Mouse (Mus musculus): ENCODE measurements at regions not wholly inside any gene's neighbourhood (a gene's known extent, or its start where the extent isn't known, plus 50 kb on each side); places are given as distances from the start of the nearest gene placed in this dataset.

DNA sequence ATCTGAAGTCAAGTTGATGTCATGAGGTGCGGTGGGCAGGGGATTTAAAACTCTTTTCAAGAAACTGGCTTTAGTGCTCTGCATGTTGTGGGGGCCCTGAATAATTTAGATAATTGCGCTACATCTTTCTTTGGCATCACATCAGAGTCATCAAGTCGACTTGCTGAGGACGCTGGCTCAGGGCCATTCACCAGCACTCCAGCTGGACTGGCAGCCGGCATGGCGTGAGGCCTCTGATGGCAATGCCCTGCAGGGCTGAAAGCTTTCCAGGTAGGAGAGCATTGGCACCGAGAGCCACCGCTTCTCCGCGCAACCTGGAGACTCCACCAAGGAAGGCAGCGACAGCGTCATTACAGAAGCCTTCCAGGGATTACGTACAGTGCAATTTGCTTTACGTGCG, 207.8 kb upstream of the Klf4 start:
- DNase-seq (ENCODE audit: low spot score), result no peak

DNA sequence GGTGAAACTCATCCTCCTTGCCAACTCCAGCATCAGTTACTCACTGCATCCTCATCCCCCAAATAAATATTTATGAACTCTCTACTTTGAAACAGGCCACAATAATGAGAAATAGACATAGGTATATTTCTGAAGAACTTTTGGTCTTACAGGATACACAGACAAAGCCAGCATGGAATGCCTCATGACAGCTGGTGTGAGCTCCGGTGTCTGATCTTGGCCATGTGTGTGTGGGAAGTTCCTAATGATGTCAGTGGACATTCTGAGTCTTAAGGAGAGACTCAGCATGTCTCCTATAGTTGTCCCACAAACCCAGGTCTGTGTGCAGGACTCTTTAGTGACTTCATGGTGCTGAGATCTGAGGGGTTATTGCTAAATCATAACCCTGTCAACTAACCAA, 206.4 kb upstream of the Klf4 start:
- no peak for DNase-seq (ENCODE audit: low spot score)

DNA sequence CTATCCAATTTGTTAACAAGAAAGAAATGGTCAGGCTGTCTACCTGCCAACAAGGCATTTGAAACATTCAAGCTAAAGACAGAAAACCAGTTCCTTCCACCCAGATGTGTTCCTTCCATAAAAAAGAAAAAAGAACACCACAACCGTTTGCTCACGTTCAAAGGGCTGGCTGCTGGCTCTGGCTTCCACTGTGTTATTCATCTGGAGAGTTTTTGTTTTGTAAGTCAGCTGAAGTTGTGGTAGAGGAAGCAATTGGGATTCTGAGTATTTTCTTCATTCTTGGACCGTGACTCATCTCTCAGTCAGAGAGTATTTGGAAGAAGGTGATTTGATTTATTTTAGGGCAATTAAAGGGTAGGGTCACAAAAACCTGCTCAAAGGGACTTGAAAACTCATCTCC, 203.2 kb upstream of the Klf4 start:
- no peak for DNase-seq (ENCODE audit: low spot score)

DNA sequence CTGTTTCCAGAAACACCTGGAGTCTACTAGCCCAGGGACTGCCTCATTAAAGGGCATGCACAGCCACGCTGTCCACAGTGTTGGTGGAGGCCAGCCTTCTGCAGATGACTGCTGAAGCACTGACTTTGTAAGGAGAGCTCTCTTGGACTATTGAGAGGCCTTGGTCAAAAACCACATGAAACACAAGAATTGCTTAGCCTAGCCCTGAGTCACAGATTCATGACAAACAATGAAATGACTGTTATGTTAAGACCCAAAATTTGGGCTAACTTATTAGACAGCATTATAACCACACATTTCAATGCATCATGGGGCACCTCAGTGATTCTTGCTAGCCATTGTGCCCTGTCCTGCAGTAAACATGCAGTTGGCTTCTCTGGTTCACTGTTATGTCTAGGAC, 202.1 kb upstream of the Klf4 start:
- no peak for DNase-seq (ENCODE audit: low spot score)

DNA sequence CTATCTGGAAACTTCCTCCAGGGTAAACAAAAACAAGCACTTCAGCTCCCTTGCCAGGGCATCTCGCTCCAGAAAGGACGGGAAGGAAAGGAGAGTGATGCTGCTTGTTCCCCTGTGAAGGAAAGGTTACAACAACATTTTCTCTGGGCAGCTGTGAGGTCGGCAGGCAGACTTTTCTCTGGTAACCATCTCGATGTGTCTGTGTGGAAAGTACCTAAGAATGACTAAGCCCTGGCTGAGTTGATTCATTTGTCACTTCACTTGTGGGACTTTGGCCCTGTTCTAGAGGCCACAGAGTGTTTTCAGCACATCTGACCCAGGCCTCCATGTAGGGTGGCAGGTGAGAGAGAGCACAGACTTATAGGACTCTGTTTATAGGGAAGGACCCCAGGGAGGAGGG, 201.0 kb upstream of the Klf4 start:
- no peak for DNase-seq (ENCODE audit: low spot score)

DNA sequence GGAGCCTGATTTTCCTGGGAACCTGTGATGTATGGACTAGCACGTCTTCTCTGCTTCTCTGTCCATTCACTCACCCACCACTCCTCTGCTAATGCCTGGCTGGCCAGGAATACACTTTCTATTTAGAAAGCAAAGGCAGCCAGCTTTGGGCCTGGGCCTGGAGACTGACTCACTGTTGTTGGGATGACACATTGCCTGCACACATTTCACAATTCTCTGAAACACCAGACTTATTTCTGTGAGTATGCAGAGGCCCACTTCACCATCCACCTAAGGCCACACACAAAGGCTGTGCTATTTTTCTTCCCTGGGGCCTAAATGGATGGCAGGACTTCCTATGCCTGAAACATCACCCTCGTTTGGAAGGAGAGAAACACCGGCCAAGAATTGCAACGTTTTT, 199.7 kb upstream of the Klf4 start:
- peak; percentile 63 for DNase-seq (ENCODE audit: low spot score)

DNA sequence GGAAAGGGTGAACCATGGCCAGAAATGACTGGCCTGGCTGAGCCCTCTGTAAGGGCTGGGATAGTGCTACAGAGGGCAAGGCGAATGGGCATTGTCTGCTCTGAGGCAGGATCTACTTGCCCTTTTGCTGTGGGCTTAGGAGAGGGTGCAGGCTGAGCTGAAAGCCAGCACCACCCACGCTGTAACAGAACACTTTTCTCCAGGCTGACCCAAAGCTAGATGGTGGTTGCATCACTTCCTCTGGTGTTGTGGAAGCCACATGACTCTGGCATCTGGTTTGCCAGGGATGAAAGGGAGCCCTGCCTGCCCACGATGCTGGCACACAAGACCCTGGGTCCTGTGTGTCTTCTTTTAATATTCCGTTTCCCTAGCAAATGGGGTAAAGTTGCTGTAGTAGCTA, 198.0 kb upstream of the Klf4 start:
- no peak for DNase-seq (ENCODE audit: low spot score)

DNA sequence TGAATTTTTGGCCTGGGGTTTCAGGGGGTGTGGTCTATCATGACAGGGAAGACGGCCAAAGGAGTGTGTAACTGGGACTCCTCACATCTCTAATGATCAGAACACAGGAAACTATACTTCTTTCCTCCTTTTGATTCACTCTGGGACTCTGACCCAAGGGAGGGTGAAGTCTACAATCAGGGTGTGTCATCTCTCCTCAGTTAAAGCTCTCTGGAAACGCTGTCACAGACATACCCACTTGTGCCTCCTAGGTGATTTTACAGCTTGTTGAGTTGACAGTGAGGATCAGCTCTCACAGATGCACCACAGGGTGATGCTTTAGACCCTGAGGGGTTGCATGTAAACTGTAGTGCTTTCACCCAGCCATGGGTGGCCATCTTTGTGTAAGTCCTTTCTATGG, 194.9 kb upstream of the Klf4 start:
- no peak for DNase-seq (ENCODE audit: low spot score)

DNA sequence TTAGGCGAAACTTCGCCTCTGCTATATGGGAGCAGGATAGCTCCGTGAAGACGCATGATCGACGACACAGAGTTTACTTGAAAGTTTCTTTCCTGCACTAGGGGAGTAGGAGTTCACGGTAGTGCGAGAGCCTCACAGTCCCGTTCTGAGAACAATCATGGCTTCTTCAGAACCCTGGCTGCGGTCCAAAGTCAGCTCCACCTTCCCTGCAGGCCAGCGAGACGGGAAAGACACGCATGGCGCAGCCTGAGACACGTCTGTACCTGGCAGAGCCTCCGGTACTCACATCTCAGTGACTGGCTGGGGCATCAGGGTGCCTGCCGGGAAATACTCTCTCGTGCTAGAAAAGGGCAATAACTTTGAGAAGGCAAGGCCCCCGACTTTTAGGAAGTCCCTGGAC, 193.8 kb upstream of the Klf4 start:
- DNase-seq (ENCODE audit: low spot score), result no peak

DNA sequence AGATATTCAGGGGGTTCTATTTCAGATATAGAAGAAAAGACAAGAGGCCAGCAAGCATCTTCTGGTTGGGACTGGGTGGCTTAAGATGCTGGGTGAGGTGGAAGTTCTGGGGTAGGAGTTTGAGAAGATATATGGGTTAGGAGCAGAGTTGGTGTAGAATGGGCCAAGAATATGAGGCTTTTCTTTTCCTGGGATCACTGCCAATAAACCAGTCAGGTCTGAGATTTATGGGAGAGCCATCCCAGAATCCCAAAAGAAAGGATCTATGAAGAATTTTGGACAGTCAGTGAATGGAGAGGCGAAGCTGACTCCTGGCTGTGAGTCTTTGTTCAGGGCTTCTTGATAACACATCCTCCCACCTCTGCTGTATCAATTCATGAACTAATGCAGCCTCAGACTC, 192.0 kb upstream of the Klf4 start:
- no peak for DNase-seq (ENCODE audit: low spot score)

DNA sequence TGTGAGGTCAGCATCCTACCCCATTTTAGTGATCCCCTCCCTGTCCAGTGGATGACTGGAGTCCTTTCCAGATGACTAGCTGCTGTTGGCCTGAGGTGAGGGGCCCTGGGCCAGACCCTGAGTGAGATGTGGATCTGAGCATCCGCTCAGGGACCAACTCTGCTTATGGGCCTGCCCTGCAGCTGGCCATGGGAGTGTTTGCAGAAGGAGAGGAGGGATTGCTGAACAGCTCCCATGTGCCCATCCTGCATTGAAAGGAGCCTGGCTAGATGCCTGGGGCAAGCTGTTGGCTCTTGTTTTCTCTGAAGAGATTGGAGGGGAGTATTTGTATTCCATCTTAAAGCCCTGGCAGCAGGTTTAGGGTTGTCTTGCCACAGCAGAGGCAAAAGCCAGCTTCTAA, 190.9 kb upstream of the Klf4 start:
- DNase-seq (ENCODE audit: low spot score), result no peak

DNA sequence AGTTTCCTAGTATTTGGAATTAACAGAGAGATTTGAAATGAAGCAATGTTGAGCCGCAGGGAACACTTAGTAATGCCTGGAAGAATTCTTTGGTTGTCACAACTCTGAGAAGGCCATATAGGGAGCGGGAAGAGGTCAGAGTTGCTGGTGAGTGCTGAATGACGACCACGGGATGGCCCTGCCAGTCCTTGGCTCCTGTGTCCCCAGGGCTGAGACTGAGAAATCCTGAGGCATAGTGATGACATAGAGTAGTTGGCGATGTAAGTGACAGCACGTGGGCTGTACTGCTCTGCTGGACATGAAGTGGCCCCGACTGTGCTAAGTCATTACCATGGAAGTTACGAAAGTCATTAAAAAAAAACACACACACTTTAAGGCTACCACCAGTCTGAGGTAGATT, 190.1 kb upstream of the Klf4 start:
- no peak for DNase-seq (ENCODE audit: low spot score)

DNA sequence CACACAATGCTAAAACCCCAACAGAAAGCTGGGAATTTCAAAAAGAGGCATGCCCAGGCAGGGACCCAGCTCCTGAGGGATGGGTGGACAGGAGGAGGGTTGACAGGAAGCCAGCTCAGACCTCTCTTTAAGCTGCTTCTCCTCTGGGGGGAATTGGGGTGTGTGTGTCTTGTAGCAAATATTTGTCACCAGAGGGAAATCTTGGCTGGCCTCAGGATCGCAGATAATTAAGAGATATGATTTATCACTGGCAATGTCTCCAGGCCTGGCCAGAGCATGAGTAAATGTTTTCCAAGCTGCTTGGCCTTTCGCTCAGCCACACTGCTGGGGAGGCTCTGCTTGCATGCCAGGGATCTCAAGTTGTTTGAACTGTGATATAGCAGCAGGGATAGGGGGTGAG, 189.6 kb upstream of the Klf4 start:
- no peak for DNase-seq (ENCODE audit: low spot score)

DNA sequence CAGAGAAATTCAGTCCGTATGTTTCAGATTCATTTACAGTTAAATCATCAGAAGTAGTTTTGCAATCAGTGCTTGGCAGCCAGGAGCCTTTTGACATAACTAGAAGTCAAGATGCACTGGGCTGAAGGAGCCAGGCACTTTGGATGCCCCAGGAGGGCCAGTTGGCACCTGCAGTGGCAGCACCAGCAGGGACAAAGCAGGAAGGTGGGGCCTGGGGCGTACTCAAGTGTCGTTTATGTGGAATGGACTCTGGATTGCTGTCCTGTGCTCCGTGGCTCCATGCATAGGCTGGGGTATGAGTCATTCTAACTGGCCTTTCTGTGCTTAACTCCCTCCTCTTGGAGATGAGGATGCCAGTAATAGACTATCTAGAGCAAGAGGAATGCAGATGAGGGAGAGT, 186.2 kb upstream of the Klf4 start:
- peak; percentile 39 for DNase-seq (ENCODE audit: low spot score)

DNA sequence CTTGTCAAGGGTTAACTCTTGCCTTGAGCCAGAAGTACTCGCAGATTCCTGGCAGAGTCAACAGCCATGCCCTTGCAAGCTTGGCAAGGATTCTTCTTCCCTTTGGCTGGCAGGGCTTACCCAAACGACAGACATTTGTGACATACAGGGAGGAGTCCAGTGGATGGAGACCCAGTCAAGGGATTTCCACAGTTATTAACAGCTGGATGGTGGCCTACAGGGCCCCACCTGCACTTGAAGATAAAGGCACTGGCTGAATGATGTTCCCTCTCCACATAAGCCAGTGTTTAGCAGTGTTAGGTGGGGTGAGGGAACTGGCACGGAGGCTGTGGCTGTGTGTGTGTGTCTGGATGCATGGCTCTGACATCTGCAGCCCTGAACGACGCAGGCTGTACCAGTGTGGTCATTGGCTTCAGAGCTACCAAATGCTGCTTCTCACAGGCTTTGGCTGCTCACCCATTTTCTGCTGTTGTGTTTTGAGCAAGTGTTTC, 183.9 kb upstream of the Klf4 start:
- DNase-seq (ENCODE audit: low spot score), result peak; percentile 29

DNA sequence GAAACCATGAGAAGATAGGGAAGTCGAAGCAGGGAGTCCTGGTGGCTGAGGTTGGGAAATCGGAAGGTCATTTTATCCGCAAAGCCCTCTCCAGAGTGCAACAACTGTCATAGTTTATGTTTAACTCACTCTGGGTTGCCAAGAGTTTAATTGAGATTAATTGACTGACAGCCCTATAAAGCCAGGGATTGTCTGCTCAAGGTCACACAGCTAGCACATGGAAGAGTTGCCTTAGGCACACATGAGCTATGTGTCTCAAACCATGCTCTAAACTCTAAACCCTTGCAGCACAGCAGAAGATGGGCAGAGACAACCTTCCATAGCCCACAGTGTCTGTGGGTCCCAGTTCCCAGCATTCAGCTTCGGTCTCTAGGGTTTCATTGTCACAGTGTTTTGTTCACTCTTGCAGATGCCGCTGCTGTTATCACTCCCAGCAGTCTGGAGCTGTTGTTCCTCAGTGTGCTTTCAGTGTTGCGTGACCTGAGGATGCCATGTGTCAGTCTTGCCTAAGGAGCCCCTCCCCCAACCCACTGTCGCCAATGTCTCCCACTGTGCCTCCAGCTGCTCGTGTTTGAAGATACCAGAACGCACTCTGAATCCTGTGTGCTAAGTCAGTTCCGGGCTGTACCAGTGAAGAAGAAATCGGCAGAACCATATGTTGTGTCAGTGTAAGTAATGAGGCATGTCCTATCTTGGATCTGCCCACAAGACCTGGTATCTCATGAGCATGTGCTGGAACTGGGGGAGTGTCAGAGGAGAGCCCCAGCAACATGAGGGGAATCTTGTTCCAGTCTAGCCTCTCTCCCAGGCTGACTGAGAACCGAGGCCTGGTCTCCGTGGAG, 179.5 kb upstream of the Klf4 start:
- no peak for DNase-seq (ENCODE audit: low spot score)

DNA sequence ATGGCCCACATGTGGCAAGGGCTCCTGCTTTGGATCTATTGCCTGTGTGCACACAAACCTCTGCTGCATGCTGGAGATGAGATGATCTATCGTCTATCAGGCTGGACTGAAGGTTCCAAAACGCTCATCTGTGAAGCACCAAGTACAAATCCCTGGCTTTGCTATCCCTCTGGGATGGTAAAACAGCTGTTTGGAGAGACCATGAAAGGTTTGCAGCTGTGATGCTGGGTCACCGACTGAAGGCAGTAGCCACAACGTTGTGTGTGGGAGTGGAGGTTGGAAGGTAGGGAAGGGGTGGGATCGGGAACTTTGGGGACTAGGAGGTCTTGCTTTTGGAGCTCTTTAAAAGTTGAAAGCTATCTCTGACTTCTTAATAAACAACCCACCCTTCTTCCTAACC, 178.2 kb upstream of the Klf4 start:
- DNase-seq (ENCODE audit: low spot score), result no peak

DNA sequence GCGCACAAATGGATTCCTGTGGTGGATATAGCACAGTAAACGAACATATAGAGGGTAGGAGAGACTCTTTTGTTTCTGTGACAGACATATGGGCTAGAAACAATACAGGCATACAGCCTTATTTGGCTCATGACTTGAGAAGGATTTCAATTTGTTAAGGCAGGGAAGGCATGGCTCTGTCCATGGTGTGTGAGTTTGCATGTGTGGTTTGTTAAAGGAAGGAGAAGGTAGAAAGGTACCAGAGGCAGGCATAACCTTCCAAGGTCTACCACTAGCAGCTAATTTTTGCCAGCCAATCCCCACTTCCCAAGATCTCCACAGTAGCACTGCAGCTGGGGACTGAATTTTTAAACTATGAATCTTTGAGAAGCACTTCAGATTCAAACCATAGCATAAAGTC, 176.5 kb upstream of the Klf4 start:
- DNase-seq (ENCODE audit: low spot score), result no peak

DNA sequence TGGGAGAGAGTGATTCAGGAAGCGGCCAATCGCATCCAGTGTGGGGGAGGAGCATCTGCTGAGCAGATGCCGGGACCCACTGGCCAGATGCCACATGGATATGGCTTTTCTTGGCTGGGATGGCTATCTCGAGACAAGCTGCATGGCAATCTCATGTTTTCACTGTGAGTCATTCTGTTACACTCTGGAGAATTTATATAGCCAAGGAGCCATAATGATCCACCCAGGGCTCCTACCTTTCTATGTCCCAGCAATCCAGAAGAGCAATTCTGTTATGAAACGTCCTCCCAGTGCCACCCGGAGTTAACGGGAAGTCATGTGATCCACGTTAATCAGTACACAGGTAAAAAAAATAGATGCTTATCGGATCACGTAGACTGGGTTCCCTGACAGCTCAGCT, 175.7 kb upstream of the Klf4 start:
- DNase-seq (ENCODE audit: low spot score), result no peak

DNA sequence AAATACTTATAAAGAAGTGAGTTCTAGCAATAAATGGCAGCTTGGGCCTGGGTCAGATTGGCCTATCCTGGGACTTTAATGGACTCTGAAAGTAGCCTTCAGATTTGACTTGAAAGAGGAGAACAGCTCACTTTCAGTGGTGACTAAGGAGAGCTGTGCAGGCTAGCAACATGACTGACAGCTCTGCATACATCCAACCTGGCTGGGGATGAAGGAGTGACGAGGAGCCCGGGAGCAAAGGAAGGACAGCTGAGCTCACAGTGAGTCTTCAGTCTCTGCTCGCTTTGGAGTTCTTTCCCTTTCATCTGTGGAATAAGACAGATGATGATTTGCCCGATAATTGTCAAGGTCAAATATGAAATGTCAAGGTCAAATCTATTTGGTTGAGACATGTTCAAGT, 172.7 kb upstream of the Klf4 start:
- DNase-seq (ENCODE audit: low spot score), result no peak

DNA sequence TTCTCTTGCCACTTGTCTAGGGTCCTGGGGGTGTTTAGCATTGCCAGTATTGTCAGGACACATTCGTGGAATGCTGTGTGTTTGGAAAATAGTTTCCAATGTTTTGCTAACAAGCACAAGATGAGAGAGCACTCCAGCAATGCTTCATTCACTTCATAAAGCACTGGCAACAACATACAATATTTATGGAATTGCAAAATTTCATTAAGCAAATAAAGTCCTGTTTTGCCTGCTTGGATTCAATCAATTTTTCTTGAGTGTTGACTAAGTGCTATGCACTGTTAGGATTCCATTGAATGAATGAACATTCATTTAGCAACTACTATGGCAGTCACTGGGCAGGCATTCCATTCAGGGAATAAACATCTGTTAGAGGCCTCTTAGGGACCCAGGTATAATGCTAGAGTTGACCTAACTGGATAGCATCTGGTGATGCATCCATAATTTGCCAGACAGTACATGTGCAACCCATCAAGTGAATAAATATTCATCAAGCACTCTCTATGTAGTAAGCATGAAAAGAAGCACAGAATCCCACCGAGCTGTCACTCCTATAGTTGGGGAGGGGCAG, 171.2 kb upstream of the Klf4 start:
- no peak for DNase-seq (ENCODE audit: low spot score)

DNA sequence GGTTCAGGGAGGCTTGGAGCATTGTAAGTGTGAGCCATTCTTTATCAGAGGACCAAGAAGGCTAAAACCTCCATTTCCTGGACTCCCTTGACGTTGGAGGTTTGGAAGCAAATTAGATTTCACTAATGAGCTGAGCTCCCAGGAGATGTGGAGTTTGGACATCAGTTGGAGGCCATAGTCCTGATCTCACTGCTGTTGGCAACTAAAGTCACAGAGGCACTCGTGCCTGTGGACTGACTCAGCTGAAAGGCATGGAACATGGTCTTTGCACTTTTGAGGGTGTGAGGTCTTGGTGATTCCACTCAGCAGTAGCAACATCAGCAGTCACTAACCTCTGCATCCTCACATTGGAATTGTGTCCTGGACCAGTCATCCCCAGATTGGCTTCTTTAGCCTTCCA, 169.1 kb upstream of the Klf4 start:
- DNase-seq (ENCODE audit: low spot score), result no peak

DNA sequence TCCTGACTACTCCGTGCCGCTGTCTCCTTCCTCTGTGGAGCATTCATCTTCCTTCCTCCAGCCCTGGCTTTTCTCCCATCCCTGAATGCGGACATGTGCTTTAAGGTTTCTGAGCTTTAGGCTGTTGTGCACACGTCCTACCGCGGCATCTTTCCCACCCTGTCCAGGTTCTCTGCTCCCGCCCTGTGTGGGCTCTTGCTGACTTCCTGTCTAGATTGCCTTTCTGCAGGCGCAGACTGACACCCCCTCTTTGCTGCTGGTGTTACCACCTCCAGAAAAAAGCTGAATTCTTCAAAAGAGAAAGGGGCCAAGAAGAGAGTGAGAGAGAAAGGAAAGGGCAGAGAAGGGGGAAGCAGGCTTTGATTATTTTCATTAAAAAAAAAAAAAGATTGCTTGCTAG, 167.7 kb upstream of the Klf4 start:
- DNase-seq (ENCODE audit: low spot score), result no peak

DNA sequence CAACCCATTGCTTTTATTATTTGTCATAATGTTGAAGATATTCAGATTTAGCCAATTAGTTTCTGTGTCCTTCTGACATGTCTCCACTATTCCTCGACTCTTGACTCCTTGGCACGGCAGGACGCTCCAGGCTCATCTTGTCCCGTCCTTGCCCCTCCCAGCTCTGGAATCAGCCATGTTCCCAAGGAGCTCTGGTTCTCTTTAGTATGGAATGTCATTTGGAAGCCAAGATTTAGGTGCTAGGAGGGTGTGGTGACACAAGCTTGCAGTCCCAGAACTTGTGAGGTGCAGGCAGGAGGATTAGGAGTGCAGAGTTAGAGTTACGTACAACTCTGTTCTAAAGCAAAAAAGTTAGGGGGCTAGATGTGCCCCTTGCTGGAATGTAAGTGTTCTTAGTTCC, 166.9 kb upstream of the Klf4 start:
- no peak for DNase-seq (ENCODE audit: low spot score)

Measured in lung, postnatal 25 days (tissue).